Mouse (Mus musculus): ENCODE measurements around the gene Fhit.

Fhit gene

GRCm38 (mm10) chr14:9651417-9651816 lies 1510.4 kb downstream of the Fhit start:
- no peak for DNase-seq

- DNase-seq = no peak
Measured at GRCm38 (mm10) chr14:9648416-9648815, 1513.4 kb downstream of the Fhit start.

- no peak for DNase-seq
Measured at GRCm38 (mm10) chr14:9646233-9646632, 1515.6 kb downstream of the Fhit start.

GRCm38 (mm10) chr14:9644216-9645166 lies 1517.3 kb downstream of the Fhit start:
- peak; percentile 17 to 37 for DNase-seq

DNA sequence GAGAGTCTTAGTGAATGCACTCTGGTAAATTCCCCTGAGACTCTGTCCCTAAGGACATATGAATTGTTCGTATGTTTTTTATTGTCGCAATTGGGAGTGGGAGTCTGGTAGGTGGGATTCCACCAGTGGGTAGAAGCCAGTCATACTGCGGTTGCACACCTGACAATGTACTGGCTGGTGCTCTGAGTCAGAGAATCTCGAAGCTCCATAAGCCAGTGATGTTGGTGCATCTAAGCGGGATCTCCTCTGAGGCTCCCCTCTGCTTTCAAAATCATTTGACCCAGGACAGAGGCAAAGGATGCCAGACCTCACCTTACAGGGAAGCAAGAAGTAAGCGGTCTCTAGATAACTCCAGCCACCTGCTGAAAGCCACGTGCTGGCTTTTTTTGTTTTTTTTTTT lies 1518.1 kb downstream of the Fhit start:
- DNase-seq = no peak

- no peak for DNase-seq
Measured at GRCm38 (mm10) chr14:9642628-9643027, 1519.2 kb downstream of the Fhit start.

DNA sequence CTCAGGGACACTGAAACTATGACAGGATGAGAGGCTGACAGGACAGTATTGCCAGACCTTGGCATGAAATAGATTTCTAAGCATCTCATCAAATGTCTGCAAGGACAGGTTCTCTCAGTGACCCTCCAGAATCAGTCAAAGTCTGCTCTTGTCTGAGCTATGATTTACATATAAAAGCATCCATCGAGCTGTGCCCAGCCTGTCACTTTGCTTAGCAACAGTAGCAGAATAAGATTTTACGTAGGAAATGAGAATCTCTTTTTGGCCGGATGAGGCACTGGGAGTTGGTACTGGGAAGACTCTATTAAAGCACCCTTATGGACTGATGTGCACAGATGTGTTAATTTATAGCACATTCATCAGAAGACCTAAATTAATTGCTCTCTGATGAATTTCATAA lies 1519.8 kb downstream of the Fhit start:
- no peak for DNase-seq

DNA sequence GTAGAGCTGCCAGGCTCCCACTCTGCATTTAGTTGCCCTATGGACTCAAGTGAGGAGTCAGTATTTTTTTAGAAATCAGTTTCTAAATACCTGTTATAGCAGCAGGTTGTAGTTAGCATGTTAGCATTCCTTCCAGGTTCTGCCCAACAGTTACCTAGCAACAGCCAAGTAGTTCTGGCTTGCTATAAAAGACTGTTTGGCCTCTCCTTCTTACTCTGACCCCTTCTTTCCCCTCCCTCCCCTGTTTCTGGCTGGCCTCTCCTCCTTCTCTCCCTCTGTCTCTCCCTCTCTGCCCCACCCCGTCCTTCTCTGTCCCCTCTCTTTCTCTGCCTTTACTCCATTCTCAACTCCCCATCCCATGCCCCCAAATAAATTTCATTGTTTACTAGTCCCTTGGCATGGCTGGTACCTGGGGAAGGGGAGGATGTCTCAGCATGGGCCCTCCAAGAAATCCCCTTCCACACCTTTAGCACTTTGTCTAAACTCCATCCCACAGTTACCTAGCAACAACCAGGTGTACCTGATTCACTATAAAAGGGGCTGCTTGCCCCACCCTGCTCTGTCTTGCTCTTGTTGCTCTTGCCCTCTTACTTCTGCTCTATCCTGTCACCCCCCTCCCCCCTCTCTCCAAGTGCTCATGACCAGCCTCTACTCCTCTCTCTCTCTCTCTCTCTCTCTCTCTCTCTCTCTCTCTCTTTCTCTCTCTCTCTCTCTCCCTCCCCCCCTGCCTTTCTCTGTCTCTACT lies 1527.4 kb downstream of the Fhit start:
- no peak for DNase-seq

DNA sequence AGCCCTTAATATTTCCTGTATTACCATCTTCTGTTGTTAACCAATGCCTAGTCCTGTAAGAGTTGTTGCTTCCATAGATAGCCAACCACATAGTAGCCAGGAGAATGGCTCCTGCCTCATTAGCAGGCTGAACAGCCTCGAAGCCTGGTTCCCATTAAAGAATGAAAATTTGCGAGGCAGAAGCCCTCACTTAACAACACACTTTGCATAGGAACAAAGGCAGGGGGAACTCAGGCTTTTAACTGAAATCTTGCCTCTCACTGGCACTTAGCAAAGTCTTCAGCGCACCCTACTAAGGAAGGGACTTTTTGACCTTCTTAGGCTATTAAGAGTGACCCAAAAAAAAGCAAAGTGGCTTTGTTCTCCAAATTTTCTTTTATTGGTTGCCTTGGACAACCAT lies 1529.3 kb downstream of the Fhit start:
- no peak for DNase-seq

DNA sequence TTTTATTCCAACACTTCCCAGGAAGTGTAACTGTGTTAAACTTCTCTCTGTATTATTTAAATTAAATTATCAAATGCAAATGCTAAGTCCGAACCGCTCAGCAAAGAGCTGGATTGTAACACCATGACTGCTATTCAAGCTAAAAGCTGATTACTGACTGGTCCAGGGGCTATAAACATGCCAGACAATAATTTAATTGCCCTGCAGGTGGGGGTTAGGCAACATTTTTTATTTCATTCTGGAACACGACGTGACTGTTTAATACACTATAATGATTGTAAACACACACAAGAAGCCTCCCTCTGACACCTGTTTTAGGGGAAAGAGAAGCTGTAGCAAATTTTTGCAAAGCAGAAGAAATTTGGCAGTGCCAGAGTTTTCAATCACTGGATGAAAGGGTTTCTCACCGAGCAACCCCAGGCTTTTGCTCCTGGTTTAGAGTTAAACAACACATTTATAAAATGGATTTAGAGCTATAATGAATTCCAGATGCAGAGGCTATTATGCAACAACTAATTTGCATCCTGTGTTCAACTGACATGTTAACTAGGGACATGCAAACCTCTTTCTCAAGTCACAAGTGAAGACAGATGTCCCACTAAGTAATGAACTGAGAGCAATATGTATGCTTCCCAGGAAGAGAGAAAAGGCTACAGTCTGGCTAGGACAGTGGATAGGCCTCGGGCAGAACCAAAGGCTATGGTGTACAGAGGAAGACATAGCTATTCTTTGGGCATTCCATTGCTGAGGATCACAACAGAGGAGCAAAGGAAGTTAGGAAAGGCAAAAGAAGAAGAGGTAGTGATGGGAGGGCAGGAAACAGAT lies 1538.4 kb downstream of the Fhit start:
- no peak for DNase-seq

- DNase-seq = no peak
Measured at GRCm38 (mm10) chr14:9620902-9621540, 1540.8 kb downstream of the Fhit start.

DNA sequence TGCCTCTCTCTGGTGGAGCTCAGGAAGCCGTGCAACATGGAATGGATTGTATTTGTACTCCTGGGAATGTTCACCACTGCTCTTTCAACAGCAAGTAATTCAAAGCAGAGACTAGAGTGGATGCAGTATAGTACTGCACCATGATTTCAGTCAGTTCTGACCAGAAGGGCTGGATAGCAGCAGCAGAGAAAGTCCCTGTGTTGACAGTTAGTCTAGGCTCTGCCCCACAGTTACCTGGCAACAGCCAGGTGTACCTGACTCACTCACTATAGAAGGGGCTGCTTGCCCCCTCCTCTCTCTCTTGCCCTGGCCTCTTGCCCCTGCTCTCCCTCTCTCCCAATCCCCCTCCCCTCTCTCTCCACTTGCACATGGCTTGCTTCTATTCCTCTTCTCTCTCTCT lies 1542.0 kb downstream of the Fhit start:
- DNase-seq = no peak

- peak in 1 of 2 experiments; percentile 9 for DNase-seq
Measured at GRCm38 (mm10) chr14:9613126-9613525, 1548.7 kb downstream of the Fhit start.

DNA sequence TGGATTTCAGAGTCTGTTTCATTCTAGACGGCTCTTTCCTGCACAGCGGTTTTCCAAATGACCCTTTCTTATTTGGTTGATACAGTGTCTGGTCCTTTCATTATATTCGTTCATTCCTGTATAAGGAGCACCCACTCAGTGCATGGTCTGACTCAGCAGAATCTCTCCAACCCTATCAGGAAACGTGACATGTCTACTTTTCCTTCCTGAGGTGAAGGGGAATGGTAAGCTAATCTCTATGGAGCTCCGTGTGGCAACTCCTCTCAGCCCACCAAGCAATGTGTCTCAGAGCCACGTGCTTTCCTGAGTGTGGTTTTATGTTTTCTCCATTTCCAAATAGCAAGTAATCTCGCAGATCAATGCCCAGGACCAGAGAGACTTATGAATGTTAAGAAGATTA lies 1552.7 kb downstream of the Fhit start:
- DNase-seq = no peak

DNA sequence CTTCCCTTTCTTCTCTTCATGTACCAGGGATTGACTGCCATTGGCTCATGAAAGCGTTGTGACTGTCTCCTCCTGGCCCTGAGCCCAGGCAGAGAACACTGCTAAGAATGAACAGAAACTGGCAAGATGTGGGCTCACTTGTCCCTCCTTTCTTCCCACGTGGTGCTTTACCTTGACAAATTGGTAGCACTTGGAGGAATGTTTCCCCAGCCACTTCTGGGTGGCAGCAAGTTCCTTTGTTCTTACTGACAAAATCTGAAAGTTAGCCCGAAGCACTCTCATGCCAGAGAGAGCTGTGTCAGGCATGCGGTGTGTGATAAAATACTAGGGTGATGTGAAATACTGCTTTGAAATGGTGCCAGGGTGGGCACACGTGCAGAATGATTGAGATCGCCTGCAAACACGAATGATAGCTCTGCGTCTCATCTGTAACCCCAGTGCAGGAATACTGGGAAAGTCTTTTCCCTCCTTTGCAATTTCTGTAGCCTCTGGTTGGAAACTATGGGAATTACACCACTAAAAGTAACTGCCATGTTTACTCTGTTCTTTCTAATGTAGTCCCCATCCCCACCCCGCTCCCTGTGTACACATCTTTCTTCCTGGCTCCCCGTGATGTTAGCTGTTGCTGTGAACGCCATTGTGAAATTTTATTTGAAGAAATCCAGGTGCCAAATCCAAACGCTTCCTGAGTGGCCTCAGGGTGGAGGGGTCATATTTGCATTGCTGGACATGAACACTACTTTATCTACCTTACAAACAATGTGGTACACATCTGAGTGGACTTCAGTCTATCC lies 1555.1 kb downstream of the Fhit start:
- no peak for DNase-seq

GRCm38 (mm10) chr14:9600271-9600670 lies 1561.6 kb downstream of the Fhit start:
- DNase-seq = no peak

DNA sequence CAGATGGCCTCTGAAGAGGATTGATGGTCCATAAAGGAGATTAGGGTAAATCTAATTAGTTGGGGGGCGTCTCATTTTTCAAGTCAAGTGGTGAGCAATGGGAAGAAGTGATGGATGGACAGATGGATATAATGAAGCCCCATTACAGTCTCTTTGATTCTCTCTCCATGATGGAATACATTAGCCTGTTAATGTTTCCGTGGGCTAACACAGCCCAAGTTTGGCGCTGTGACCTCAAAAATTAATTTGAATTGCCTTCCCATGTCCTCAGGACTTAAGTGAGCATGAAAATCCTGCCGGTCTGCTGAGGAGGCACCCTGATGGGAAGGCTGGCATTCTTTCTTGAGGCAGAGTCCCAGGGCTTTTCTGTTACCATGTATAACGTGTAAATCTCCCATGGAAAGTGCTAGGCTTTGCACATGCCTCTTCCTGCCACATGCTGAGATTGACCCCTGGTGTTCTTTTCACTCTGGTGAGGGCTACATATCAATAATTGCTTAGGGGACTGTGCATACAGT lies 1564.3 kb downstream of the Fhit start:
- DNase-seq = no peak

- no peak for DNase-seq
Measured at GRCm38 (mm10) chr14:9589121-9589520, 1572.7 kb downstream of the Fhit start.

DNA sequence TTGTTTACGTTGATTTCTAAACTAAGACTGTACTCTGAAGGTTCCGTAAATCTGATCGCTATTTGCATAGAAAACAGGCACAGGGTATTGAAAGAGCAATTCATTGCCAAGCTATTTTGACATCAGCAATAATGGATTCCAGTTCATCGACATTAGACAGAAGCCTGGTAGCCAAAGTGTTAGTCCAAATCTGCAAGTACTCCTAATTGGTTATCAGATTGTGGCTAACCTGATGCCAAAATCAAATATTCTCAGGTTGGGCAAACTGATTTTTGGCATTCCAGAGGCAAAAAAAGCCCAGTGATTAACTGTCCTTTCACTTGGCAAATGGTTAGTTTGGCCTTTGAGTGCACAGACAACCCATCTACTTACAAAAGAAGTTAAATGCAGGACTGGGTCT lies 1573.9 kb downstream of the Fhit start:
- DNase-seq = no peak

GRCm38 (mm10) chr14:9583227-9584155 lies 1578.3 kb downstream of the Fhit start:
- DNase-seq = no peak

Measured in kidney, postnatal 25 days (tissue).